Mouse (Mus musculus) heart, embryonic 15.5 days (tissue): ENCODE results near the gene Cenpb. TPM values are rescaled to one million over a fixed set of nuclear protein-coding genes. Genes with fewer than 3 reads are reported as not detected.
A peak's percentile ranks its signal among the peaks of the same experiment; 100 is the strongest.

ENCODE experiments used
- ATAC-seq: fragments of 200-750 bp; cut with Nextera tagmentation; replicated peaks from 2 replicates; pipeline ENCODE4 v1.8.0; 2017; ENCODE audit warnings: low read depth, moderate TSS enrichment; ENCODE audit not compliant: insufficient number of reproducible peaks, insufficient read depth, low FRiP score
- H3K27ac ChIP-seq: fragments of 300-500 bp; sonication (generic); 2 replicates; pipeline ENCODE4 v1.5.1; 2015; ENCODE audit warnings: mild to moderate bottlenecking, inconsistent platforms
- H3K27me3 ChIP-seq: fragments of 300-500 bp; sonication (generic); 2 replicates; pipeline ENCODE4 v1.6.1; 2015; ENCODE audit warnings: inconsistent platforms
- H3K36me3 ChIP-seq: fragments of 300-500 bp; sonication (generic); 2 replicates; pipeline ENCODE4 v1.6.1; 2015; ENCODE audit warnings: mild to moderate bottlenecking, inconsistent platforms
- H3K4me1 ChIP-seq: fragments of 300-500 bp; sonication (generic); replicated peaks from 2 replicates; pipeline ENCODE4 v1.6.1; 2015; ENCODE audit warnings: inconsistent platforms
- H3K4me2 ChIP-seq: fragments of 300-500 bp; sonication (generic); 2 replicates; pipeline ENCODE4 v1.6.1; 2015; ENCODE audit warnings: inconsistent platforms, mild to moderate bottlenecking, moderate library complexity
- H3K4me3 ChIP-seq: fragments of 300-500 bp; sonication (generic); 2 replicates; pipeline ENCODE4 v1.5.1; 2015; ENCODE audit warnings: mild to moderate bottlenecking, inconsistent platforms
- H3K9ac ChIP-seq: fragments of 300-500 bp; sonication (generic); 2 replicates; pipeline ENCODE4 v1.6.1; 2015; ENCODE audit warnings: mild to moderate bottlenecking, inconsistent platforms
- H3K9me3 ChIP-seq: fragments of 300-500 bp; sonication (generic); replicated peaks from 2 replicates; pipeline ENCODE4 v1.6.1; 2016; ENCODE audit warnings: inconsistent platforms
- WGBS: fragments of 180-500 bp; shearing (Covaris S2); methylation state at CpG from one replicate; pipeline ENCODE4 v1.1.7; 2015; ENCODE audit warnings: mixed read lengths; 5-methylcytosine and 5-hydroxymethylcytosine counted together
- polyA plus RNA-seq: library from polyadenylated mRNA; unstranded; fragments of >200 nt; fragmentation: Nextera tagmentation; extraction: Ambion mirVana; gene quantifications from 2 replicates; pipeline ENCODE4 v1.2.1, GENCODE M21; 2015

Gene Cenpb
- polyA plus RNA-seq, 1 experiment from 2014 or later, result 7.5 TPM

GRCm38 (mm10) chr2:131191005-131191390 lies 11.1 kb upstream of the Cenpb start:
- Histone ChIP-seq H3K27ac (no peak overlapping the region), H3K9ac (no peak overlapping the region), H3K36me3 (peaks cover 39% of the 10 kb centered on the region), H3K4me3 (no peak overlapping the region), H3K27me3 (no peaks in the 10 kb centered on the region), H3K4me2 (no peak overlapping the region), H3K9me3 (no peaks in the 10 kb centered on the region), H3K4me1 (peaks cover 21% of the 10 kb centered on the region)
- 70% methylated on average over 7 of the region's 7 CpGs for WGBS
- no peak for ATAC-seq

- H3K9me3 ChIP-seq, result no peaks in the 10 kb centered on the region
- H3K4me3 ChIP-seq, result no peak overlapping the region
- ATAC-seq, result no peak
- 54% methylated on average over 10 of the region's 10 CpGs for WGBS
- H3K4me1 ChIP-seq, result peaks cover 27% of the 10 kb centered on the region
- no peak overlapping the region for H3K9ac ChIP-seq
- no peak overlapping the region for H3K4me2 ChIP-seq
- H3K27me3 ChIP-seq, result no peaks in the 10 kb centered on the region
- peaks cover 39% of the 10 kb centered on the region for H3K36me3 ChIP-seq
- no peak overlapping the region for H3K27ac ChIP-seq
These were observed 10.6 kb upstream of the Cenpb start for GRCm38 (mm10) chr2:131190344-131191004.

- H3K27ac ChIP-seq, result no peak overlapping the region
- H3K4me1 ChIP-seq, result peaks cover 27% of the 10 kb centered on the region
- peaks cover 34% of the 10 kb centered on the region for H3K36me3 ChIP-seq
- H3K27me3 ChIP-seq, result no peaks in the 10 kb centered on the region
- H3K4me2 ChIP-seq, result no peak overlapping the region
- ATAC-seq, result no peak
- 52% methylated on average over 5 of the region's 5 CpGs for WGBS
- no peak overlapping the region for H3K4me3 ChIP-seq
- no peak overlapping the region for H3K9ac ChIP-seq
- no peaks in the 10 kb centered on the region for H3K9me3 ChIP-seq
These were observed 9.8 kb upstream of the Cenpb start for GRCm38 (mm10) chr2:131189521-131190309.

GRCm38 (mm10) chr2:131188311-131188710 lies 8.4 kb upstream of the Cenpb start:
- H3K9ac ChIP-seq, result no peak overlapping the region
- peaks cover 20% of the 10 kb centered on the region for H3K36me3 ChIP-seq
- H3K4me2 ChIP-seq, result peak overlapping the region; percentile 83; the same call in 1 of the 2 replicates
- H3K27ac ChIP-seq, result no peak overlapping the region
- H3K9me3 ChIP-seq, result no peaks in the 10 kb centered on the region
- H3K4me1 ChIP-seq, result peaks cover 27% of the 10 kb centered on the region
- WGBS, result 90% methylated on average over 5 of the region's 5 CpGs
- ATAC-seq, result no peak
- no peaks in the 10 kb centered on the region for H3K27me3 ChIP-seq
- H3K4me3 ChIP-seq, result no peak overlapping the region

- H3K4me1 ChIP-seq, result peaks cover 27% of the 10 kb centered on the region
- peak overlapping the region; percentile 58 for H3K9ac ChIP-seq
- H3K9me3 ChIP-seq, result no peaks in the 10 kb centered on the region
- H3K4me2 ChIP-seq, result peak overlapping the region; percentile 83
- H3K4me3 ChIP-seq, result peak overlapping the region; percentile 65
- no peak for ATAC-seq
- no peaks in the 10 kb centered on the region for H3K27me3 ChIP-seq
- WGBS, result 30% methylated on average over 3 of the region's 3 CpGs
- peak overlapping the region; percentile 95 for H3K27ac ChIP-seq
- peaks cover 13% of the 10 kb centered on the region for H3K36me3 ChIP-seq
These were observed 7.7 kb upstream of the Cenpb start for GRCm38 (mm10) chr2:131187602-131187922.

GRCm38 (mm10) chr2:131186771-131187601 lies 7.1 kb upstream of the Cenpb start, which contains the start of the genes Cdc25b and Spef1:
Gene Cdc25b (plus strand): TSS chr2:131186949.
Gene Spef1 (minus strand): TSS chr2:131187282.
- Histone ChIP-seq H3K4me1 (peaks cover 27% of the 10 kb centered on the region), H3K4me3 (peak within 1 kb of the TSS; percentile 65), H3K9ac (peak within 1 kb of the TSS; percentile 58), H3K36me3 (peaks cover 9% of the 10 kb centered on the region), H3K27me3 (no peaks in the 10 kb centered on the region), H3K9me3 (no peaks in the 10 kb centered on the region), H3K4me2 (peak within 1 kb of the TSS; percentile 83), H3K27ac (peak within 1 kb of the TSS; percentile 95)
- ATAC-seq, result peak; percentile 88
- WGBS, result 2% methylated on average over 43 of the region's 43 CpGs

- ATAC-seq, result peak; percentile 81
- WGBS, result 1% methylated on average over 14 of the region's 14 CpGs
- H3K4me2 ChIP-seq, result peak overlapping the region; percentile 83
- H3K9ac ChIP-seq, result peak overlapping the region; percentile 58
- H3K27ac ChIP-seq, result peak overlapping the region; percentile 95
- H3K36me3 ChIP-seq, result peaks cover 2% of the 10 kb centered on the region; the same call in 1 of the 2 replicates
- H3K4me1 ChIP-seq, result peaks cover 27% of the 10 kb centered on the region
- H3K27me3 ChIP-seq, result no peaks in the 10 kb centered on the region
- peak overlapping the region; percentile 65 for H3K4me3 ChIP-seq
- no peaks in the 10 kb centered on the region for H3K9me3 ChIP-seq
These were observed 6.5 kb upstream of the Cenpb start for GRCm38 (mm10) chr2:131186343-131186742.

- ATAC-seq, result peak; percentile 53
- peaks cover 44% of the 10 kb centered on the region for H3K4me1 ChIP-seq
- WGBS, result 0% methylated on average over 67 of the region's 67 CpGs
- H3K4me3 ChIP-seq, result peak overlapping the region; percentile 78
- H3K27ac ChIP-seq, result peak overlapping the region; percentile 89
- no peaks in the 10 kb centered on the region for H3K36me3 ChIP-seq
- no peaks in the 10 kb centered on the region for H3K27me3 ChIP-seq
- no peaks in the 10 kb centered on the region for H3K9me3 ChIP-seq
- H3K4me2 ChIP-seq, result peak overlapping the region; percentile 93
- H3K9ac ChIP-seq, result peak overlapping the region; percentile 96
These were observed 501 bp downstream of the Cenpb start for GRCm38 (mm10) chr2:131179246-131179886.

- peak; percentile 8; the same call in 1 of the 2 replicates for ATAC-seq
- Histone ChIP-seq H3K9ac (peak overlapping the region; percentile 96), H3K4me1 (peaks cover 47% of the 10 kb centered on the region), H3K4me2 (peak overlapping the region; percentile 93), H3K4me3 (peak overlapping the region; percentile 78), H3K27ac (peak overlapping the region; percentile 89; the same call in 1 of the 2 replicates), H3K36me3 (no peaks in the 10 kb centered on the region), H3K27me3 (peaks cover 1% of the 10 kb centered on the region), H3K9me3 (no peaks in the 10 kb centered on the region)
- WGBS, result 30% methylated on average over 26 of the region's 26 CpGs
These were observed 1.0 kb downstream of the Cenpb start for GRCm38 (mm10) chr2:131178828-131179245.

GRCm38 (mm10) chr2:131177932-131178331 lies 1.9 kb downstream of the Cenpb start:
- H3K36me3 ChIP-seq, result no peaks in the 10 kb centered on the region
- H3K9ac ChIP-seq, result 0 out of 2 replicates have a peak overlapping the region, but pooled peaks have one; percentile 96
- peak overlapping the region; percentile 93 for H3K4me2 ChIP-seq
- H3K4me1 ChIP-seq, result peaks cover 47% of the 10 kb centered on the region
- peaks cover 10% of the 10 kb centered on the region for H3K27me3 ChIP-seq
- no peak for ATAC-seq
- 90% methylated on average over 9 of the region's 9 CpGs for WGBS
- no peaks in the 10 kb centered on the region for H3K9me3 ChIP-seq
- peak overlapping the region; percentile 78 for H3K4me3 ChIP-seq
- H3K27ac ChIP-seq, result no peak overlapping the region
